Mouse (Mus musculus): Measurements from ENCODE around the gene Clstn1.

DNA sequence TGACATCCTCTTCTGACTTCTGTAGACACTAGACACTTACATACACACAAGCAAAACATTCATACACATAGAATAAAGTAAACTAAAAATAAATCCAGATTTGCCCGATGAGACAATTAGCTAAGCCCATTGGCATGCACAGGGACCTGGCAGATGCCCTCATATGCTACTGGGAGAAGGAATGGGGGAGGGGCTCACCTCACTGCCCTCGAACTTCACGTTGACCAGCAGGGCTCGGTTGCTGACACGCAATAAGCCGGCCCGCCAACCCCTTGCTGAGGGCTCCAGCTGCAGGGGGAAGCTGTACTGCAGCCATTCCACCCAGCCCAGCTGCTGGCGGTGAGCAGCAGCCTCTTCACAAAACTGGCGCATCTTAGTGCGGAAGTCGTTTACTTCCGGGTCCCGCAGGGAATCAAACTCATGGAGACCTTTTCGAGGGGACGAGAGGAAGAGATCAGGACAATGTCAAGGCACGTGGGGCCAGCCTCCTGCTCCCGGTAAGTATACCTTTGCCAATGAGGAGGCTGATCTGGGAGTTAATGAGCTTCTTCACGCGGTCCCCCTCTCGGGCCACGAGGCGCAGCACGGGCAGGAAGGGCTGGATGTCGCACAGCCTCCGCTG, 73.3 kb downstream of the Clstn1 start:
- TF ChIP-seq CTCF (IDR thresholded peaks at IDR 0.05; ENCODE audit: low read depth) (no peak), EP300 (IDR thresholded peaks at IDR 0.05; ENCODE audit: low read depth) (no peak)
